Mouse (Mus musculus) liver, embryonic 11.5 days (tissue): ENCODE results near the gene Gzmm. TPM values are rescaled to one million over a fixed set of nuclear protein-coding genes. Genes with fewer than 3 reads are reported as not detected.

Experiments used
- ATAC-seq: fragments of 200-750 bp; cut with Nextera tagmentation; replicated peaks from 2 replicates; pipeline ENCODE4 v1.8.0; 2017; ENCODE audit warnings: moderate number of reproducible peaks, mild to moderate bottlenecking, moderate TSS enrichment, moderate library complexity; ENCODE audit not compliant: low FRiP score
- DNase-seq: peaks from one replicate; pipeline ENCODE4 v3.0.0-alpha.2; 2017; ENCODE audit warnings: low spot score
- H3K27ac ChIP-seq: fragments of 300-500 bp; sonication (generic); 2 replicates; pipeline ENCODE4 v1.5.1; 2014; ENCODE audit warnings: mild to moderate bottlenecking, low read depth, low read length, control low read depth
- H3K27me3 ChIP-seq: fragments of 300-500 bp; sonication (generic); replicated peaks from 2 replicates; pipeline ENCODE4 v1.6.1; 2014; ENCODE audit warnings: low read length, mixed read lengths; ENCODE audit not compliant: control insufficient read depth, insufficient read depth
- H3K36me3 ChIP-seq: fragments of 300-500 bp; sonication (generic); 2 replicates; pipeline ENCODE4 v1.6.1; 2014; ENCODE audit warnings: mild to moderate bottlenecking, low read length, moderate library complexity, mixed read lengths; ENCODE audit not compliant: control insufficient read depth, insufficient read depth
- H3K4me1 ChIP-seq: fragments of 300-500 bp; sonication (generic); replicated peaks from 2 replicates; pipeline ENCODE4 v1.6.1; 2014; ENCODE audit warnings: low read length, mixed read lengths; ENCODE audit not compliant: control insufficient read depth, insufficient read depth
- H3K4me2 ChIP-seq: fragments of 300-500 bp; sonication (generic); 2 replicates; pipeline ENCODE4 v1.6.1; 2014; ENCODE audit warnings: mild to moderate bottlenecking, control low read depth, moderate library complexity
- H3K4me3 ChIP-seq: fragments of 300-500 bp; sonication (generic); 2 replicates; pipeline ENCODE4 v1.5.1; 2014; ENCODE audit warnings: low read depth, low read length, control low read depth
- H3K9ac ChIP-seq: fragments of 300-500 bp; sonication (generic); 2 replicates; pipeline ENCODE4 v1.6.1; 2014; ENCODE audit warnings: low read depth, low read length, control low read depth
- H3K9me3 ChIP-seq: fragments of 300-500 bp; sonication (generic); 2 replicates; pipeline ENCODE4 v1.6.1; 2016; ENCODE audit warnings: low read length, inconsistent platforms, mixed read lengths; ENCODE audit not compliant: control insufficient read depth
- WGBS: fragments of 180-500 bp; shearing (Covaris S2); extraction: QIAGEN DNeasy Blood & Tissue Kit; methylation state at CpG from one replicate; pipeline ENCODE4 v1.1.7; 2014; 5-methylcytosine and 5-hydroxymethylcytosine counted together
- polyA plus RNA-seq: library from polyadenylated mRNA; unstranded; fragments of >200 nt; fragmentation: Nextera tagmentation; extraction: Ambion mirVana; gene quantifications from 2 replicates; pipeline ENCODE4 v1.2.1, GENCODE M21; 2014

Gzmm gene
- polyA plus RNA-seq, 1 experiment from 2014 or later = 0.16 TPM

DNA sequence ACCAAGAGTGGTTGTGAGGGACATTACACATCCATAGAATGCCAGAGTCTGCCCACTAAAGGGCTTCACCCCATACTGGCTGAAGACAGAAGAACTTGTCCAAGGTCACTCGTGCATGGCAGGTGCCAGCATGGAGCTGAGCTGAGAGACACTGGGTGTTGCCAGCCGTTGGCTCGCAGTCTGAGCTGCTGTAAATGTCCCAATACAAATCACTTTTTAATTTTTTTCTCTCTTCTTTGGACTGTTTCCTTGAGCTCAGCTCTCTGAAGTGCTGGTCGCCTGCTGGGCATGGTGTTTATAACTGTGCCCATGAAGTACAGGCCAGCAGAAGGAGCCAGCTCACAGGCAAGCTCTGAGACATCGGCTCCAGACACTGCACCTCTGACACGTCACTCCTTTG lies 34.2 kb downstream of the Gzmm start:
- no peak overlapping the region for H3K9ac ChIP-seq
- no peaks in the 10 kb centered on the region for H3K9me3 ChIP-seq
- no peak for DNase-seq
- H3K4me2 ChIP-seq = no peak overlapping the region
- H3K4me1 ChIP-seq = no peaks in the 10 kb centered on the region
- no peak overlapping the region for H3K27ac ChIP-seq
- H3K4me3 ChIP-seq = no peak overlapping the region
- peaks cover 18% of the 10 kb centered on the region for H3K27me3 ChIP-seq
- ATAC-seq = no peak
- H3K36me3 ChIP-seq = no peaks in the 10 kb centered on the region
- WGBS = 69% methylated on average over 6 of the region's 6 CpGs

DNA sequence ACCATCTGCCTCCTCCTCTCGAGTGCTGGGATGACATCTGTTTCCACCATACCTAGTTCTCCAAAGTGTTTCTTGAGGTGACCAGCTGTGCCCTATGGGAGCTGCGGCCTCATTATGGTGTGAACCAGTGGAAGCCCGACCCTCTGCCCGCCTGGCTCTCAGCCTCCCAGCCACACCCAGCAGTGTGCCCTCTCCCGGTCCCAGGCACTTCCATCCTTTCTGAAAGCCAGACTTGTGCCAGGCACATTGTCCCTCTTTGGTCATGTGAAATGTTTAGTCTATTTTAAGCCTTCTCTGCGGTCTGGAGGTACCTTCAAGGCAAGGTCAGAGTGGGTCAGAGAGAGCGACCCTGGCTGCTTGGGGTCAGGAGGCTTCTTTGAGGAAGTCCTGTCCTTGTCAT lies 34.9 kb downstream of the Gzmm start:
- no peak overlapping the region for H3K27ac ChIP-seq
- 75% methylated on average over 7 of the region's 7 CpGs for WGBS
- H3K4me2 ChIP-seq = no peak overlapping the region
- H3K4me3 ChIP-seq = no peak overlapping the region
- no peak for DNase-seq
- no peaks in the 10 kb centered on the region for H3K36me3 ChIP-seq
- peaks cover 11% of the 10 kb centered on the region; the same call in 1 of the 2 replicates for H3K27me3 ChIP-seq
- no peaks in the 10 kb centered on the region for H3K4me1 ChIP-seq
- H3K9ac ChIP-seq = no peak overlapping the region
- H3K9me3 ChIP-seq = no peaks in the 10 kb centered on the region
- no peak for ATAC-seq

DNA sequence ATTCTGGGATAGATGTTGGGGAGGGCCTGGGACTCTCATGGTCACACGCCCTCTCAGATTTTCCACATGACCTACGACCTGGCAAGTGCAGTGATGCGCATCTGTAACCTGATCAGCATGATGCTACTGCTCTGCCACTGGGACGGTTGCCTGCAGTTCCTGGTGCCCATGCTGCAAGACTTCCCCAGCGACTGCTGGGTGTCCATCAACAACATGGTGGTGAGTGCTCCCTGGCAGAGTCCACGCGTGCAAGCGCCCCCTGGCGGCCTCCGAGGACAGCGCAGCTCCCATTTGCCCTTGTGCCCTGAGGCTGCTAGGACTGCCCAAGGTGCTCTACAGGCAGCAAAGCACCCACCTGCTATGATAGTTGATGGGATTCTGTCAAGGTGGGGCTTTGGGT lies 37.3 kb downstream of the Gzmm start:
- no peak overlapping the region for H3K4me3 ChIP-seq
- H3K36me3 ChIP-seq = no peaks in the 10 kb centered on the region
- H3K4me2 ChIP-seq = no peak overlapping the region
- DNase-seq (no peak), ATAC-seq (peak; percentile 50)
- no peak overlapping the region for H3K27ac ChIP-seq
- no peaks in the 10 kb centered on the region for H3K27me3 ChIP-seq
- WGBS = 37% methylated on average over 11 of the region's 11 CpGs
- no peaks in the 10 kb centered on the region for H3K4me1 ChIP-seq
- no peaks in the 10 kb centered on the region for H3K9me3 ChIP-seq
- no peak overlapping the region for H3K9ac ChIP-seq

DNA sequence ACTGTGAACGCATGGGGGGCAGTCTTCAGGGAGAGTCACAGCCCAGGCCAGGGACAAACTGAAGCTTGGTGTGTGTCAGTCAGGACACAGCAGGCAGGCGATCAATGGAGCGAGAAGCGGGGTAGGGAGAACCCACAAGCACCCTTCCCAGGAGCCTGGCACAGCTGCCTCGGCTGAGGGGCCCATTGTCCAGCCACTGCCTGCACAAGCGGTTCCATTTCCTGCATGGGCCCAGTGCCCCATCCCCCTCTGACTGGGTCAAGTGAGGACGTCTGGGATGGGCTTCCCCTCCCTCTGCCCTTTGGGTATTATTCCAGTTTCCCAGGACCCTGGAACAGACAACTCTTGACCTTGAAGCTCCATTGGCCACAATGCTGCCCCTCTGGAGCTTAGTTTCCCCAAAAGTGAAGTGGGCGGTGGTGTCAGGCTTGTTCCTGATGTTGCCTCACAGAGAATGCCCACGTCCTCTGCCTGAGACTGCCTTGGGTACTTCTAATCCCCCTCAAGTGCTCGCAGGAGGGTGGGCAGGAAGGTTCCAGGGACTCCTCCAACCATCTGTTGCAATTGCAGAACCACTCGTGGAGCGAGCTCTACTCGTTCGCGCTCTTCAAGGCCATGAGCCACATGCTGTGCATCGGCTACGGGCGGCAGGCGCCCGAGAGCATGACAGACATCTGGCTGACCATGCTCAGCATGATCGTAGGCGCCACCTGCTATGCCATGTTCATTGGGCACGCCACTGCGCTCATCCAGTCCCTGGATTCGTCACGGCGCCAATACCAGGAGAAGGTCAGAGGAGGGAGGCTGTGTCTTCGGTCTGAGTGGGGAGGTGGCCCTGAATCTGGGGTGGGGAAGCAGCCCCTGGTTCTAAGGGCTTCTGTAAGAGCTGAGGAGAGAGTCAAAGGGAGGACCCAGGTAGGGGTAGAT lies 39.8 kb downstream of the Gzmm start:
- no peak for DNase-seq
- Histone ChIP-seq H3K36me3 (peaks cover 3% of the 10 kb centered on the region; the same call in 1 of the 2 replicates), H3K4me1 (no peaks in the 10 kb centered on the region), H3K9ac (no peak overlapping the region), H3K27me3 (no peaks in the 10 kb centered on the region), H3K27ac (no peak overlapping the region), H3K4me3 (no peak overlapping the region), H3K9me3 (no peaks in the 10 kb centered on the region), H3K4me2 (no peak overlapping the region)
- ATAC-seq = no peak
- WGBS = 63% methylated on average over 28 of the region's 28 CpGs

DNA sequence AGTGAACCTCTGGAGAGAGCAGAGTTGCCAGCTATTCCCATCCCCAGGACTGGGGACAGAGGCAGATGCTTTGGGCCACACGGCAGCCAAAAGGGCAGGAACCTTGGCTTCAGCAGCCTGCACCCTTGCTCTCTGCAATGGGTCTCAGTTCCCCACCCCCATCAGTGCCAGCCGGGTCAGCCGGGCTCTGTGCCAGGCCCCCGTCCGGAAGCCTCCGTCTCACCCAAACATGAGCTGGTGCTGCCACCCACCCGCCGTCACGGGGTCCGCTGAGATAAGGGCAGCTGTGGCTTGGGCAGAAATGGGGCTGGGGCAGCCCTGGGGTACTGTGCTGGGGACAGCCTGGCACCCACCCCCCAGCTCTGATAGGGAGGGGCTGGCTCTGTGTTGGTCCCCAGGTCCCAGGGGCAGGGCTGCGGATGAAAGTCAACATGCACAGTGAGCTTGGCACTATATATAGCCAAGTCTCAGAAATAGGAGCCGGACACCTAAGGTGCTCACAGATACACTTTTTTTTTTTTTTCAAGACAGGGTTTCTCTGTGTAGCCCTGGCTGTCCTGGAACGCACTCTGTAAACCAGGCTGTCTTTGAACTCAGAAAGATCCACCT lies 40.6 kb downstream of the Gzmm start:
- H3K36me3 ChIP-seq = peaks cover 6% of the 10 kb centered on the region; the same call in 1 of the 2 replicates
- H3K4me1 ChIP-seq = no peaks in the 10 kb centered on the region
- H3K4me2 ChIP-seq = no peak overlapping the region
- ATAC-seq (no peak), DNase-seq (no peak)
- no peaks in the 10 kb centered on the region for H3K9me3 ChIP-seq
- H3K4me3 ChIP-seq = no peak overlapping the region
- H3K9ac ChIP-seq = no peak overlapping the region
- 77% methylated on average over 13 of the region's 13 CpGs for WGBS
- H3K27me3 ChIP-seq = no peaks in the 10 kb centered on the region
- H3K27ac ChIP-seq = no peak overlapping the region

DNA sequence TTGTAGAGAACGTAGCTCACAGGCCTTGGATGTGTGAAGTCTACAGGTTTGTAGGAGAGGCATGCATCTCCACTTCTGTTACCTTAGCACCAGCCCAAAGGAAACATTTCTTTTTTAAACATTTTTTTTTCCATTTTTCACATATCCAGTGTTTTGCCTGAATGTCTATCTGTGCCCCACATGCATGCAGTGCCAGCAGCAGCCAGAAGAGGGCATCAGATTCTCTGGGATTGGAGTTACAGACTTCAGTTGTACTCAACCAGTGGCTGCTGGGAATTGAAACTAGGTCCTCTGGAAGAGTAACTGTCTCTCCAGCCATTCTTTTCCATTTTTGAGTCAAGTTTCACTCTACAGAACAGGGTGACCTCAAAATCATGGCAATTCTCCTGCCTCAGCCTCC lies 43.7 kb downstream of the Gzmm start:
- Histone ChIP-seq H3K4me2 (no peak overlapping the region), H3K4me1 (no peaks in the 10 kb centered on the region), H3K9me3 (no peaks in the 10 kb centered on the region), H3K9ac (no peak overlapping the region), H3K27ac (no peak overlapping the region), H3K36me3 (peaks cover 33% of the 10 kb centered on the region), H3K27me3 (0 out of 2 replicates have a peak, but pooled peaks cover 4% of the 10 kb centered on the region), H3K4me3 (no peak overlapping the region)
- DNase-seq = no peak
- WGBS = 100% methylated on average over 1 of the region's 1 CpGs
- ATAC-seq = no peak

DNA sequence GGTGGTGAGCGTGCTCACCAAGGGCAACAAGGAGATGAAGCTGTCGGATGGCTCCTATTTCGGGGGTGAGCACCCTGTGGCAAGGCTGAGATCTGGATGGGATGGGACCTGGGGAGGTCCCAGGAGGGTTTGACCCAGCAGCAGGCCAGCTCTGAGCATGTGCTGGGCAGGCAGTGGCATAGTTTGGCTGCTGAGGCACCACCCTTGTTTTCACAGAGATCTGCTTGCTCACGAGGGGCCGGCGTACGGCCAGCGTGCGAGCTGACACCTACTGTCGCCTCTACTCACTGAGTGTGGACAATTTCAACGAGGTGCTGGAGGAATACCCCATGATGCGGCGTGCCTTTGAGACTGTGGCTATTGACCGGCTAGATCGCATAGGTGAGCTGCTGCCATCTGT lies 45.0 kb downstream of the Gzmm start:
- H3K4me3 ChIP-seq = no peak overlapping the region
- 91% methylated on average over 15 of the region's 15 CpGs for WGBS
- no peak overlapping the region for H3K4me2 ChIP-seq
- no peak overlapping the region for H3K9ac ChIP-seq
- H3K27me3 ChIP-seq = 0 out of 2 replicates have a peak, but pooled peaks cover 4% of the 10 kb centered on the region
- H3K4me1 ChIP-seq = no peaks in the 10 kb centered on the region
- H3K9me3 ChIP-seq = peaks cover 6% of the 10 kb centered on the region; the same call in 1 of the 2 replicates
- ATAC-seq (no peak), DNase-seq (no peak)
- peaks cover 47% of the 10 kb centered on the region for H3K36me3 ChIP-seq
- no peak overlapping the region for H3K27ac ChIP-seq

DNA sequence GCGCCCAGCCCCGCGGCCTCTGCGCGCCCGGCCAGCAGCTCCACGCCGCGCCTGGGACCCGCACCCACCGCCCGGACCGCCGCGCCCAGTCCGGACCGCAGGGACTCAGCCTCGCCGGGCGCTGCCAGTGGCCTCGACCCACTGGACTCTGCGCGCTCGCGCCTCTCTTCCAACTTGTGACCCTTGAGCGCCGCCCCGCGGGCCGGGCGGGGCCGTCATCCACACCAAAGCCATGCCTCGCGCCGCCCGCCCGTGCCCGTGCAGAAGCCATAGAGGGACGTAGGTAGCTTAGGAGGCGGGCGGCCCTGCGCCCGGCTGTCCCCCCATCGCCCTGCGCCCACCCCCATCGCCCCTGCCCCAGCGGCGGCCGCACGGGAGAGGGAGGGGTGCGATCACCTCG lies 46.5 kb downstream of the Gzmm start:
- Histone ChIP-seq H3K4me1 (no peaks in the 10 kb centered on the region), H3K9me3 (peaks cover 11% of the 10 kb centered on the region; the same call in 1 of the 2 replicates), H3K27ac (no peak overlapping the region), H3K4me3 (0 out of 2 replicates have a peak overlapping the region, but pooled peaks have one; percentile 19), H3K4me2 (peak overlapping the region; percentile 16), H3K9ac (no peak overlapping the region), H3K27me3 (0 out of 2 replicates have a peak, but pooled peaks cover 4% of the 10 kb centered on the region), H3K36me3 (peaks cover 62% of the 10 kb centered on the region)
- DNase-seq = no peak
- WGBS = 44% methylated on average over 52 of the region's 52 CpGs
- ATAC-seq = no peak
